Mouse (Mus musculus): ENCODE data around the gene Krt90. TPM values are rescaled to one million over a fixed set of nuclear protein-coding genes. Genes with fewer than 3 reads are reported as not detected.

Krt90 gene
- 0.14 and 0.30 TPM in 2 replicates for polyA plus RNA-seq (2016; fragmentation: Nextera tagmentation; extraction: Ambion mirVana)

DNA sequence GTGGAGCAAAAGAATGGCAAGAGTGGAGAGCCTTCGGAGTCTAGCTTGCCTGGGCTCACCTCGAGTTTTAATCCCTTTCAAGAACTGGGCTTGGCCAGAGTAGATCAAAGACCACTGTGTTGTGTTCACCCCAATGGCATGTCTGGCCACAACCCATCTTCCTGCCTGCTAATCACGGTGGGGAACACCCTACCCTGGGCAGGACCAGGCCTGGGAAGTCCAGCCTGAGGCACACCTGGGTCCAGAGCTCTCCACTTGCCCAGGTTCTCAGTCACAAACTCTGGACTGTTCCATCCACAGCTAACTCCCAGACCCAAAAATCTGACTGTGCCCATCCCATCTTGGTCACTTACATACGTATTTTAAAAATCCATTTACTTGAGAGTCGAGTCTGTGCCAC lies at the start of gene Krt90:
TSS of gene Krt90 (minus strand) at position 101 of the 400 bp plus-strand sequence.
- Histone ChIP-seq H3K27me3 (peaks cover 4% of the 10 kb centered on the region; the same call in 1 of the 2 replicates), H3K4me3 (no peak within 1 kb of the TSS), H3K36me3 (no peaks in the 10 kb centered on the region), H3K9ac (no peak within 1 kb of the TSS), H3K27ac (no peak within 1 kb of the TSS), H3K4me1 (peaks cover 8% of the 10 kb centered on the region), H3K4me2 (replicated peaks) (no peak within 1 kb of the TSS), H3K9me3 (replicated peaks) (no peaks in the 10 kb centered on the region)
- WGBS = 76% methylated on average over 5 of the region's 5 CpGs
- no peak for ATAC-seq (ENCODE audit: low FRiP score)

DNA sequence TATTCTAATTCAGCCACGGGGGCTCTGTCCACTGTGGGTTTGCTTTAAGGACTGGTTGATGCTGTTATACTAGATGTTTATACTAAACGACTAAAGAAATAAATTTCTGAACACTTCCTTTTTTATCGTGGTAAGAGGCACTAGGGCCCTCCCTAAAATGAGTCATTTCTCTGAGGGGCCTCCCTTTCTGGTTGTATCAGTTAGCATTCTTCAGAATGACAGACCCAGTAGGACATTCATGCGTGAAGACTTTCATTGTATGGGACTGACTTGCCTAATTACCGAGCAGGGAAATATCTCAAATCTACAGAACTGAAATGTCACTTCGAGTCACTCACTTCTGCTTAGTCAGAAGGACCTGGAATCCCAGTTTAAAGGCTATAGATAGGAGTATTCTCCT lies 36.4 kb upstream of the Krt90 start:
- ATAC-seq (ENCODE audit: low FRiP score) = no peak
- H3K27me3 ChIP-seq = no peaks in the 10 kb centered on the region
- H3K36me3 ChIP-seq = no peaks in the 10 kb centered on the region
- no peaks in the 10 kb centered on the region for H3K4me1 ChIP-seq
- WGBS = 59% methylated on average over 6 of the region's 6 CpGs
- H3K9ac ChIP-seq = no peak overlapping the region
- no peak overlapping the region for H3K4me3 ChIP-seq
- H3K4me2 ChIP-seq (replicated peaks) = no peak overlapping the region
- no peaks in the 10 kb centered on the region for H3K9me3 ChIP-seq (replicated peaks)
- no peak overlapping the region for H3K27ac ChIP-seq

DNA sequence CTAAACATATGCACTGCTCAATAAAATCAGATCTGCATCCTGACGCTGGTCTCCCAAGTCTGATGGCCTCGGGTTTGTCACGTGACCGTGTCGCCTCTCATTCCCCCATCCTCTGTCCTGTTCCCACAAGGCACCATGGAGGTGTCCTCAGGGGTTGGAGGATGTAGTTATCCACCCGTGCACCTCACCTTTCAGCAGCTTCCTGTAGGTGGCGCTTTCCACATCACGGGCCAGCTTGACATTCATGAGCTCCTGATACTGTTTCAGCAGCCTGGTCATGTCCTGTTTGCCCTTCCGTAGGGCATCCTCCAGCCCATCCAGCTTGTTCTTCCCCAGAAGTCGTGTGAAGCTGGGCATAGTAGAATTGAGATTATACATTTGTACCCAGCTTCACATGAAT lies 25.5 kb upstream of the Krt90 start:
- Histone ChIP-seq H3K27ac (no peak overlapping the region), H3K27me3 (no peaks in the 10 kb centered on the region), H3K9ac (no peak overlapping the region), H3K4me2 (replicated peaks) (no peak overlapping the region), H3K9me3 (replicated peaks) (no peaks in the 10 kb centered on the region), H3K36me3 (no peaks in the 10 kb centered on the region), H3K4me3 (no peak overlapping the region), H3K4me1 (no peaks in the 10 kb centered on the region)
- ATAC-seq (ENCODE audit: low FRiP score) = no peak
- WGBS = 79% methylated on average over 10 of the region's 10 CpGs

DNA sequence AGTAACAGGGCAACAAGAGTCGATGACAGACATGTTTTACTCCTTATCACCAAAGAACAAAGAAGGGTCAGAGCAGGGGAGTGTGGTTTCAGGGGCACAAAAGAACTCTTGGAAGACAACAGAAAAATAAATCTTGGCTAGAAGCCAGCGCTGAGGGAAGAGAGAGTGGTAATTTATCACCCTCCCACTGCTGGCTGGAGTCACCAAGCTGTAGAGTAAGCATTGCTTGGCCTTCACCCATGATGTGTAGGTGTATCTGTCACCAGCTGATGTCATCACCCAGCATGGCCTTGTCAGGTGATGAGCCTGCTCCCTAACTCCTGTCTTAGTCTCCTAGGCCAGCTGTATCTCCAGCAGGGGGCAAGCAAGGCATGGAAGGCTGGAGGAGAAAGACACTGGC lies 21.7 kb upstream of the Krt90 start:
- H3K9ac ChIP-seq = no peak overlapping the region
- H3K27me3 ChIP-seq = no peaks in the 10 kb centered on the region
- H3K27ac ChIP-seq = no peak overlapping the region
- no peaks in the 10 kb centered on the region for H3K9me3 ChIP-seq (replicated peaks)
- no peaks in the 10 kb centered on the region for H3K4me1 ChIP-seq
- no peak overlapping the region for H3K4me3 ChIP-seq
- no peaks in the 10 kb centered on the region for H3K36me3 ChIP-seq
- no peak overlapping the region for H3K4me2 ChIP-seq (replicated peaks)
- ATAC-seq (ENCODE audit: low FRiP score) = no peak
- 34% methylated on average over 2 of the region's 2 CpGs for WGBS

DNA sequence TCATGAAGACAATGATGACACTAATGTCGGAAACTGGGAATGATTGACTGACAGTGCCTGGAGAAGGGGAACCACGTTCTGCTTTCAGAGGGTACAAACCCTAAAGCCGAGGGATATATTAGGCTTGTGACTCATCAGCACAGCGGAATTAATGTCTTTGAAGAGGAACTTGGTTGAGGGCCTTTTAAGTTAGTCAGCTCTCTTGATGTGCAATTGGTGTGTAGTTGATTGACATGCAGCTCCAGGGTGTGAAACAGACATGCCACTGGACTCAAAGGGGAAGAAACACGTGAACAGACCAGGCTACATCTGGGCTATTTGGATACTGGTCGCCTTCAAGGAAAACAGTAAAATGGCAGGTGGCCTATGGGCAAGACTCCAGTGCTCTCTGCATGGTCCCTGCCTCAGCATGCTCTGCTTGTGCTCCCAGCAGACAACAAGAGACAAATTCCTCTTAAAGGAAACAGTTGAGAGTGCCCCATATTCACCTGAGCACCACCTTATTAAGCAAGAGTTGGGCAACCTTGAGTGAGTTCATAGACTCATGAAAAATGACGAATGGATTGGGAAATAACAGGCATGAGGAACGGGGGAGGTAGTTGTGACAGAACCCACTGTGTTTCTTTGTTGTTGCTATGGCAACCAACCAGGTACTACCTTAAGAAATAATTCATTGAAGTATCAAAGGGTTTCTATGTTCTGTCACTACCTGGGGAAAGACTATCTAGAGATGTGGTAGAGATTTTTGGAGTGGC lies 20.6 kb upstream of the Krt90 start:
- Histone ChIP-seq H3K4me3 (no peak overlapping the region), H3K36me3 (no peaks in the 10 kb centered on the region), H3K4me2 (replicated peaks) (no peak overlapping the region), H3K27me3 (no peaks in the 10 kb centered on the region), H3K27ac (no peak overlapping the region), H3K9me3 (replicated peaks) (no peaks in the 10 kb centered on the region), H3K4me1 (no peaks in the 10 kb centered on the region), H3K9ac (no peak overlapping the region)
- WGBS = 87% methylated on average over 8 of the region's 8 CpGs
- no peak for ATAC-seq (ENCODE audit: low FRiP score)

DNA sequence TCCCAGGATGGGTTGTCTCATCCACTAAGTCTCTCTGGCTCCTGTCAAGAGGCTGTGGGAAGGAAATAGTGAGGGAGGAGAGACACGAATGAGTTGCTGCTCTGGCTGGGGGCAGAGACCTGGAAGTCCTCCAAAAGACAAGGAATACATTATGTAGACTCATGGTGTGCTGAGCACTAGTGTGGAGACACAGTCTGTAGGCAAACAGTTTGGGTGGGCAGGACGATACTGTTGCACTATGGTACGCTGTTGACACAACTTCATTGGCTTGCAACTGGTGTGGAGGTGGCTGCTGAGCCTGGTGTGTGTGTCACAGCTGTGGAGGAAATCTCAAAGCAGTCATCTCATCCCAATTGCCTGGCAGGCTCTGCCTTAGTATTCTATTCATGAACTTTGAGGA lies 19.0 kb upstream of the Krt90 start:
- no peak overlapping the region for H3K9ac ChIP-seq
- no peak overlapping the region for H3K4me3 ChIP-seq
- no peak overlapping the region for H3K4me2 ChIP-seq (replicated peaks)
- no peaks in the 10 kb centered on the region for H3K4me1 ChIP-seq
- H3K27ac ChIP-seq = no peak overlapping the region
- no peaks in the 10 kb centered on the region for H3K36me3 ChIP-seq
- H3K27me3 ChIP-seq = no peaks in the 10 kb centered on the region
- H3K9me3 ChIP-seq (replicated peaks) = no peaks in the 10 kb centered on the region
- no peak for ATAC-seq (ENCODE audit: low FRiP score)
- WGBS = 79% methylated on average over 3 of the region's 3 CpGs

DNA sequence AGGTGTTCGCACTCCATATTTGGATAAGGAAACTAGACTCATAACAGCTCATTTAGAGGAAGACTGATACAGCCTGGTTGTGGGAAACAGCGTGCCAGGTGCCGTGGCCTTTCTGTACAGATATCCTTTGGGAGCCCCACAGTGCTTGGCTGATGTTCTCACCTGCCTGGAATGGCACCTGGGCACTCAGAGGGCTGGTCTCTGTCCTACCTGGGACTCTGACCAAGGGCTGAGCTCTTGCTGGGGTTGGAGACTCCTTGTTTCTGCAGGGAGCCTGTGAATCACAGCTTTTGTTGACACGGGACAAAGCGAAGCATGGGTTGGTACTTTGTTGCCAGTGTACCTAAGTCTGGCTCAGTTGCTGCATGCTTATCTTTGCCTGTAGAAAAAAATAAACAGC lies 12.8 kb upstream of the Krt90 start:
- ATAC-seq (ENCODE audit: low FRiP score) = no peak
- Histone ChIP-seq H3K4me2 (replicated peaks) (no peak overlapping the region), H3K4me1 (no peaks in the 10 kb centered on the region), H3K4me3 (no peak overlapping the region), H3K27ac (no peak overlapping the region), H3K27me3 (0 out of 2 replicates have a peak, but pooled peaks cover 3% of the 10 kb centered on the region), H3K36me3 (no peaks in the 10 kb centered on the region), H3K9ac (no peak overlapping the region), H3K9me3 (replicated peaks) (no peaks in the 10 kb centered on the region)
- WGBS = 90% methylated on average over 5 of the region's 5 CpGs

DNA sequence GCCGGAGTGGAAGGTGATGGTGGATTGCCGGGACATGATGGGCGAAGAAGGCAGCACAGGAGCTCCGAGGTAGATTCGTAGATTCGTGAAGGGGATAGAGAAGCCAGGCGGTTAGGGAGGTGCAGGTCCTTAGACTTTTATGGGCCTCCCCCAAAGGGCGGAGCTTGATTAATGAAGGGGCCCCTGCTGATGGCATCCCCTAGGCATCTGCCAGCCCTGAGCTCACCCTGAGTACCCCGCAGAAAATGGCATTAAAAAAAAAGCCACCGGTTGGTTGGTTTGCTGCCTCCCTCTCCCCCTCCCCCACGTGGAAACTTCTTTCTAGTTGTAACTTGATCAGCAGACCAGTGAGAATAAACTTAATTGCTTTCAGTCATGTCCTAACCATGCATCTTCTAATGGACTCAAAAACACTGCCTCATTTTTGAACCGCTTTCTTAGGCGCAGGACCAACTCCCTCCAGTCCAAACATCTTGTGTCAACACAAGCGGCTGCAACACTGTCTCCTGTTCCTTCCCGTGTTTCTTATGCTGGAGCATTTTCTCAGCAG lies 11.1 kb upstream of the Krt90 start, which contains the start of gene Krt75:
TSS of gene Krt75 (minus strand) at position 109 of the 550 bp plus-strand sequence.
- Histone ChIP-seq H3K27me3 (0 out of 2 replicates have a peak, but pooled peaks cover 3% of the 10 kb centered on the region), H3K4me1 (no peaks in the 10 kb centered on the region), H3K36me3 (no peaks in the 10 kb centered on the region), H3K9ac (no peak within 1 kb of the TSS), H3K4me3 (no peak within 1 kb of the TSS), H3K4me2 (replicated peaks) (no peak within 1 kb of the TSS), H3K27ac (no peak within 1 kb of the TSS), H3K9me3 (replicated peaks) (no peaks in the 10 kb centered on the region)
- ATAC-seq (ENCODE audit: low FRiP score) = no peak
- 74% methylated on average over 15 of the region's 15 CpGs for WGBS

DNA sequence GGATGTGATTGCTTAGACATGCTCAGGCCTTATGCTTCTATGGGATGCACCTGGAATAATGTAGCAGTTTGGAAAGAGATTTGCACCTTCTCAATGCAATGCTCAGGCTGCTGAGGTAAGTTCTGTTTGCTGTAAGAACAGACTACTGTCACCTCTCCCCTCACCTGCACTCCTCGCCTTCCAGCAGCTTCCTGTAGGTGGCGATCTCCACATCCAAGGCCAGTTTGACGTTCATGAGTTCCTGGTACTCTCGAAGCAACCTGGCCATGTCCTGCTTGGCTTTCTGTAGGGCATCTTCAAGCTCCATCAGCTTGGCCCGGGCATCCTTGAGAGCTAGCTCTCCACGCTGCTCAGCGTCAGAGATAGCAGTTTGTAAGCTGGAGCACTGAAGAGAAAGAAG lies 5.0 kb upstream of the Krt90 start:
- H3K4me2 ChIP-seq (replicated peaks) = no peak overlapping the region
- no peaks in the 10 kb centered on the region for H3K36me3 ChIP-seq
- 50% methylated on average over 7 of the region's 7 CpGs for WGBS
- no peaks in the 10 kb centered on the region for H3K27me3 ChIP-seq
- no peak for ATAC-seq (ENCODE audit: low FRiP score)
- H3K4me3 ChIP-seq = no peak overlapping the region
- H3K27ac ChIP-seq = no peak overlapping the region
- H3K9me3 ChIP-seq (replicated peaks) = no peaks in the 10 kb centered on the region
- H3K9ac ChIP-seq = no peak overlapping the region
- H3K4me1 ChIP-seq = no peaks in the 10 kb centered on the region

DNA sequence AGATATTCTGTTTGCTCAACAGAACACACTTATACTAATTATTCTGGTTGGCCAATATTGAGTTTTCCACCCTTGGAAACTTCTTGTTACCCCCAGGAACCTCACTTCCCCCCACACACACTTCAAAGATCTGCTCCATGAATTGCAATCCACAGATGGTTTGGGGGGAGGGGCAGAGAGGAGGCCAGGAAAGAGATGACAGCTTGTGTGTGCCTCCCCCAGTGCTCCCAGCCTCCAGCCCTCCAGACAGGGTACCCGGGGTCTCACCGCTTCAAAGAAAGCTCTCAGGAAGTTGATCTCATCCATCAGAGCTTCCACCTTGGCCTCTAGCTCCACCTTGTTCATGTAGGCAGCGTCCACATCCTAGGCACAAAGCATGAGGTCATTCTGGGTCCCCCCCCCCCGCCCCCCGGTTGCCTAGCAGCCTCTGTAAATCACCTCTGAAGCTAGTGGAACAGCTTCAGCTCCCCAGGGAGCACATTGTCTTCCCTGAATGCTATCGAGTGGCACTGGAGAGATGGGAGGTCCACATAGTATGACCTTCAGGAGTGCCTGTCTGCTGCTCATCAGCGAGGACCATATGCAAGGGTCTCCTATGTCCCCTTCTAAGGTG lies 4.6 kb downstream of the Krt90 start:
- Histone ChIP-seq H3K27ac (no peak overlapping the region), H3K4me2 (replicated peaks) (no peak overlapping the region), H3K4me3 (no peak overlapping the region), H3K27me3 (peaks cover 12% of the 10 kb centered on the region), H3K36me3 (no peaks in the 10 kb centered on the region), H3K9me3 (replicated peaks) (no peaks in the 10 kb centered on the region), H3K4me1 (peaks cover 15% of the 10 kb centered on the region), H3K9ac (no peak overlapping the region)
- no peak for ATAC-seq (ENCODE audit: low FRiP score)
- 5% methylated on average over 7 of the region's 7 CpGs for WGBS

DNA sequence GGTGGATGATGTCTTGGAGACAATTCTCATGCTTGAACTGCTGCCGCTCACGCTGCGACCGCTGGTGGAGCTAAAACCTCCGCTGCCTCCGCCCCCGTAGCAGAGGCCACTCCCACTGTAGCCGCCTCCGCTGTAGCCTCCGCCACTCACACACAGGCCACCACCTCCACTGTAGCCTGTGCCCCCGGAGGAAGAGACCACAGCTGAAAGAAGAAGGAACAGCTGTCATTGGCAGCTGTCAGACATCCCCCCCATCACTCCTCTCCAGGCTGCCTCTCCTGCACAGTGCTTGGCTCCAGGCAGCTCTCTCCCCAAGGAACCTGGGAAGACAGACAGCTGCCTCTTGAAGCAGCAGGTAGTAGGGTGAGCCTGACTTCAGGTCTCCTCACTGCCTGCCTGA lies 9.6 kb downstream of the Krt90 start:
- H3K4me2 ChIP-seq (replicated peaks) = peak overlapping the region; percentile 39
- no peak overlapping the region for H3K4me3 ChIP-seq
- no peaks in the 10 kb centered on the region for H3K36me3 ChIP-seq
- no peaks in the 10 kb centered on the region for H3K9me3 ChIP-seq (replicated peaks)
- H3K4me1 ChIP-seq = peaks cover 17% of the 10 kb centered on the region
- H3K9ac ChIP-seq = peak overlapping the region; percentile 41; the same call in 1 of the 2 replicates
- peak; percentile 76; the same call in 1 of the 2 replicates for ATAC-seq (ENCODE audit: low FRiP score)
- H3K27ac ChIP-seq = no peak overlapping the region
- H3K27me3 ChIP-seq = peaks cover 21% of the 10 kb centered on the region
- WGBS = 1% methylated on average over 11 of the region's 11 CpGs

DNA sequence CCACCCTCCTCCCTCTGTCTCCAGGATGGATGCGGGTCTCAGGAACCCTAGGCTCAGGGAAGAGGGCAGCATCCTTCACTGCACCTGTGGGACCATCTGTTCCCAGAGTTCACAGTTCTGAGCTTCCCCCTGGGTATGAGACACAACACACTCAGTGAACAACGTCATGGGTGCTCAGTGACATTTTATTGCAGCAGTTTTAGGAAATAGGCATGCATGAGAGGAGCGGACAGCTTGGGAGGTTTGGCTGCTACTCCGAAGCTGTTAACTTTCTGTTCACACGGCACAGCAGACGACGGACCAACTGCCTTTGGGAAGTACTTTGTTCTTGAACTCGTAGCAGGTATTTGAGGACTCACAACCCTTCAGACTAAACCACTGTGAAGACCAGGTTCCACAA lies 10.6 kb downstream of the Krt90 start:
- Histone ChIP-seq H3K27ac (no peak overlapping the region), H3K9me3 (replicated peaks) (no peaks in the 10 kb centered on the region), H3K27me3 (peaks cover 21% of the 10 kb centered on the region), H3K9ac (no peak overlapping the region), H3K4me2 (replicated peaks) (no peak overlapping the region), H3K4me3 (no peak overlapping the region), H3K4me1 (peaks cover 10% of the 10 kb centered on the region), H3K36me3 (no peaks in the 10 kb centered on the region)
- no peak for ATAC-seq (ENCODE audit: low FRiP score)
- 87% methylated on average over 8 of the region's 8 CpGs for WGBS

All from hindbrain, embryonic 12.5 days (tissue).